Mouse (Mus musculus) liver, postnatal 0 days (tissue): ENCODE data around the gene Dennd1b. TPM values are rescaled to one million over a fixed set of nuclear protein-coding genes. Genes with fewer than 3 reads are reported as not detected.
A peak's percentile ranks its signal among the peaks of the same experiment; 100 is the strongest.

Experiments
- ATAC-seq: fragments of 200-750 bp; cut with Nextera tagmentation; 2 replicates; pipeline ENCODE4 v1.8.0; 2017; ENCODE audit warnings: mild to moderate bottlenecking, moderate library complexity
- DNase-seq: peaks from one replicate; pipeline ENCODE4 v3.0.0-alpha.2; 2016
- H3K27ac ChIP-seq: fragments of 300-500 bp; sonication (generic); 2 replicates; pipeline ENCODE4 v1.5.1; 2014; ENCODE audit warnings: antibody characterized with exemption, moderate library complexity, mild to moderate bottlenecking, low read depth
- H3K27me3 ChIP-seq: fragments of 300-500 bp; sonication (generic); 2 replicates; pipeline ENCODE4 v1.6.1; 2014; ENCODE audit warnings: low read length, control low read depth, mixed read lengths; ENCODE audit not compliant: insufficient read depth
- H3K36me3 ChIP-seq: fragments of 300-500 bp; sonication (generic); replicated peaks from 2 replicates; pipeline ENCODE4 v1.6.1; 2014; ENCODE audit warnings: mild to moderate bottlenecking, control low read depth, low read length, moderate library complexity, mixed read lengths; ENCODE audit not compliant: insufficient read depth
- H3K4me1 ChIP-seq: fragments of 300-500 bp; sonication (generic); 2 replicates; pipeline ENCODE4 v1.6.1; 2014; ENCODE audit warnings: antibody characterized with exemption, mild to moderate bottlenecking, control low read depth; ENCODE audit not compliant: insufficient read depth
- H3K4me2 ChIP-seq: fragments of 300-500 bp; sonication (generic); 2 replicates; pipeline ENCODE4 v1.6.1; 2014; ENCODE audit warnings: low read depth, mild to moderate bottlenecking, low read length, moderate library complexity, mixed read lengths
- H3K4me3 ChIP-seq: fragments of 300-500 bp; sonication (generic); 2 replicates; pipeline ENCODE4 v1.5.1; 2014; ENCODE audit warnings: low read depth, low read length
- H3K9ac ChIP-seq: fragments of 300-500 bp; sonication (generic); replicated peaks from 2 replicates; pipeline ENCODE4 v1.6.1; 2014; ENCODE audit warnings: mild to moderate bottlenecking, moderate library complexity
- H3K9me3 ChIP-seq: fragments of 300-500 bp; sonication (generic); 2 replicates; pipeline ENCODE4 v1.6.1; 2016; ENCODE audit warnings: mild to moderate bottlenecking, control low read depth, low read length, mixed read lengths
- CTCF ChIP-seq: sonication (generic); IDR thresholded peaks from 2 replicates; pipeline ENCODE4 v1.5.1; 2016; ENCODE audit warnings: antibody characterized with exemption, low read depth
- EP300 ChIP-seq: IDR thresholded peaks from 2 replicates; pipeline ENCODE4 v1.6.1; 2016; ENCODE audit warnings: antibody characterized with exemption, low read depth, mild to moderate bottlenecking
- WGBS: fragments of 180-500 bp; shearing (Covaris S2); extraction: QIAGEN DNeasy Blood & Tissue Kit; methylation state at CpG from one replicate; pipeline ENCODE4 v1.1.7; 2014; ENCODE audit not compliant: insufficient replicate concordance; 5-methylcytosine and 5-hydroxymethylcytosine counted together
- polyA plus RNA-seq: library from polyadenylated mRNA; unstranded; fragments of >200 nt; fragmentation: Nextera tagmentation; extraction: Ambion mirVana; gene quantifications from 2 replicates; pipeline ENCODE4 v1.2.1, GENCODE M21; 2015

Dennd1b gene
- polyA plus RNA-seq, 1 experiment from 2014 or later, result 8.4 TPM

GRCm38 (mm10) chr1:139161619-139162018 lies 198.4 kb downstream of the Dennd1b start:
- no peaks in the 10 kb centered on the region for H3K9me3 ChIP-seq
- H3K27me3 ChIP-seq, result no peaks in the 10 kb centered on the region
- no peaks in the 10 kb centered on the region for H3K4me1 ChIP-seq
- no peak for TF ChIP-seq EP300
- TF ChIP-seq CTCF, result peak; percentile 36; the same call in 1 of the 2 replicates
- H3K27ac ChIP-seq, result no peak overlapping the region
- WGBS, result 61% methylated on average over 3 of the region's 3 CpGs
- H3K4me3 ChIP-seq, result no peak overlapping the region
- no peak overlapping the region for H3K4me2 ChIP-seq
- DNase-seq (no peak), ATAC-seq (no peak)
- H3K36me3 ChIP-seq, result peaks cover 2% of the 10 kb centered on the region; the same call in 1 of the 2 replicates
- no peak overlapping the region for H3K9ac ChIP-seq

DNA sequence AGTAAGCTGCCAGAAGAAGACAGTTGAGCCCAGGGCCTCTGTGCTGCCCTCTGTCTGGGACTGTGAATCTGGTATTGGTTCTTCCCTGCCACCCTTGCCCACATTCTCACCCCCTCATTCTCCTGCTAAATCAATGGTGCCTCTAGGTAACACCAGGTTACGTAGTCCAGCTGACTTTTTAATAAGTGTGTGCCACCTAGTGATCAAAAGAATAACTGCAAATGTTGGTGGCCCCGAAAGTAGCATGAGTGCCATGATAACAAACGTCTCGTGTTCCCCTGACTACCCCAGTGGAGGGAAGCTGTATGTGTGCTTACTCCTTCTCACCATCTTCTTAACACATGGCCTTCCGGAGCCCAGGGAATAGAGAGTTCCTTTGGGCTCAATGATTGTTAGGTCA lies 199.6 kb downstream of the Dennd1b start:
- Histone ChIP-seq H3K27me3 (no peaks in the 10 kb centered on the region), H3K4me3 (no peak overlapping the region), H3K9me3 (no peaks in the 10 kb centered on the region), H3K4me1 (no peaks in the 10 kb centered on the region), H3K9ac (no peak overlapping the region), H3K27ac (no peak overlapping the region), H3K36me3 (peaks cover 5% of the 10 kb centered on the region; the same call in 1 of the 2 replicates), H3K4me2 (no peak overlapping the region)
- 47% methylated on average over 5 of the region's 5 CpGs for WGBS
- DNase-seq (no peak), ATAC-seq (peak; percentile 27; the same call in 1 of the 2 replicates)
- no peak for TF ChIP-seq EP300
- peak; percentile 54 for TF ChIP-seq CTCF

- ATAC-seq (no peak), DNase-seq (no peak)
- no peaks in the 10 kb centered on the region for H3K4me1 ChIP-seq
- no peak overlapping the region for H3K4me2 ChIP-seq
- H3K9ac ChIP-seq, result no peak overlapping the region
- no peak for TF ChIP-seq CTCF
- TF ChIP-seq EP300, result no peak
- no peak overlapping the region for H3K4me3 ChIP-seq
- no peaks in the 10 kb centered on the region for H3K9me3 ChIP-seq
- peaks cover 14% of the 10 kb centered on the region for H3K36me3 ChIP-seq
- H3K27me3 ChIP-seq, result no peaks in the 10 kb centered on the region
- 77% methylated on average over 3 of the region's 3 CpGs for WGBS
- no peak overlapping the region for H3K27ac ChIP-seq
These were observed 211.0 kb downstream of the Dennd1b start for GRCm38 (mm10) chr1:139174058-139174832.

DNA sequence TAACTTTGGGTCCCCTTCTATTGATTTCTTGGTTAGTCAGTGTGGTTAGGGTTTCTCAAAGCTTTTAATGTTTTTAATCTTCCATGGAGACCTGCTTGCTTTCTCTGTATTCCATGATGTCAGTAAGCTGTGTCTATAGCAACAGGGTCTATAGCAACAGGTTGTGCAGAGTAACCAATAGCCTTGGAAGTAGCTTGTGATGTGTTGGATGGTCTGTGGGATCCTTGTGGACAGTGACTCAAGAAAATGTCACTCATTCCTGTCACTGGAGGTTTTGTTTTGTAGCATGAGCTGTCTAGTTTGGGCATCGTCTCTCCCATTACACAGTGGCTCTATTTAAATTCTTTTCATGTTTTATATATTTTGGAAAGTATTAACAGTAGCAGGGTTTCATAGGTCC lies 216.5 kb downstream of the Dennd1b start:
- Histone ChIP-seq H3K4me1 (no peaks in the 10 kb centered on the region), H3K27me3 (no peaks in the 10 kb centered on the region), H3K27ac (no peak overlapping the region), H3K36me3 (no peaks in the 10 kb centered on the region), H3K4me2 (no peak overlapping the region), H3K9me3 (no peaks in the 10 kb centered on the region), H3K9ac (no peak overlapping the region), H3K4me3 (no peak overlapping the region)
- no peak for ATAC-seq
- WGBS, result 88% methylated on average over 1 of the region's 1 CpGs
- TF ChIP-seq EP300 (no peak), CTCF (no peak)
- no peak for DNase-seq

DNA sequence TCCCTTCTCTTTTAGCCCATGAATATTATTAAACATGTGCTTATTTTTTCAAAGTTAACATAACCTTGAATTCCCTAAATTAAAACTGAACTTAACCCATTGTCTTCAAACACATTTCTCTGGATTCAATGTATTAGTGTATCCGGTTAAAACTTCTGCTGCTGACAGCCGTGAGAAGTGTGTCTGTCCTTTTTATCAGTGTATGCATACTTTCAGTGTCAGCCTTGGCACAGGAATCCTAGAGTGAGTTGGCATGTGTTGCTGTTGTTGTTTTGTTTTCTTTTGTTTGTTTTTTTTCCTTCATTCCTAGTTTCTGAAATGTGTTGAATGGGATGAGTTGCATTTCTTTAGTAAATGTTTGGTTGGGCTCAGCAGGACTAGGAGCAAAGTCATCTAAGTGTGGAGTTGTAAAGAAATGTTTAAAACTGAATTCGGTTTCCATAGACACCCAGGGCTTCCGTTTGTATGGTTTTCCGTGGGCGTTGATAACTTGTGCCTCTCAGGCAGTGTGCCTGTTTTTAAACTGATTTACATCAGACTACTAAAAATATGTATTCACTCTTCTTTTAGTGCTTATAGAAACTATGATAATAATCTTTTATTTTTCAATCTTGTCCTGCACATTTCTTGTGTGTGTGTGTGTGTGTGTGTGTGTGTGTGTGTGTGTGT lies 217.4 kb downstream of the Dennd1b start:
- Histone ChIP-seq H3K9ac (no peak overlapping the region), H3K9me3 (no peaks in the 10 kb centered on the region), H3K4me1 (no peaks in the 10 kb centered on the region), H3K36me3 (no peaks in the 10 kb centered on the region), H3K4me2 (no peak overlapping the region), H3K4me3 (no peak overlapping the region), H3K27me3 (no peaks in the 10 kb centered on the region), H3K27ac (no peak overlapping the region)
- no peak for TF ChIP-seq EP300
- no peak for TF ChIP-seq CTCF
- no peak for ATAC-seq
- no peak for DNase-seq
- WGBS, result 63% methylated on average over 6 of the region's 6 CpGs

DNA sequence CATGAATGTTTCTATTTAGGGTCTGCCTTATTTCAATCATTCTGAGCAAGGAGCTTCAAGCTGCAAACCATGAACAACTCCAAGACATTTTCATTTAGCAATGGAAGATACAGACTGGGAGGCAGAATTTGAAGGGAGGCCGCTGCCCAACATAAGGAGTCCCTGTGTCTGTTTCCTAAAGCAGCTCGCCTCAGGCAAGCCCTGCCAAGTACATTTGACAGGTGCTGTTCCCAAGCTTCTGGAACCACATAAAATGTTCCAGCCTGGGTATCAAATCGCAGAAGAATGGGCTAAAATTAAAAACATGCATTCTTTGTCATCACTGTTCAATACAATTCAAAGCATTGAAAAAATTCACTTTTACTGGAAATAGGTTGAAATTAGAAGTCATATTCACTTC lies 229.4 kb downstream of the Dennd1b start:
- WGBS, result 76% methylated on average over 3 of the region's 3 CpGs

More for the DNA sequence above, 229.4 kb downstream of the Dennd1b start:
- DNase-seq (no peak), ATAC-seq (no peak)
- H3K4me2 ChIP-seq, result no peak overlapping the region
- H3K27me3 ChIP-seq, result no peaks in the 10 kb centered on the region
- H3K4me3 ChIP-seq, result no peak overlapping the region
- no peak overlapping the region for H3K27ac ChIP-seq
- no peaks in the 10 kb centered on the region for H3K36me3 ChIP-seq
- TF ChIP-seq CTCF (no peak), EP300 (no peak)
- H3K9me3 ChIP-seq, result no peaks in the 10 kb centered on the region
- H3K4me1 ChIP-seq, result no peaks in the 10 kb centered on the region
- H3K9ac ChIP-seq, result no peak overlapping the region
